Mouse (Mus musculus) intestine, embryonic 14.5 days (tissue): ENCODE results near the gene Gm12845. TPM values are rescaled to one million over a fixed set of nuclear protein-coding genes. Genes with fewer than 3 reads are reported as not detected.
A peak's percentile ranks its signal among the peaks of the same experiment; 100 is the strongest.

Experiments
- ATAC-seq: fragments of 200-750 bp; cut with Nextera tagmentation; replicated peaks from 2 replicates; pipeline ENCODE4 v1.8.0; 2017; ENCODE audit warnings: low read depth, moderate number of reproducible peaks, moderate TSS enrichment, moderate library complexity; ENCODE audit not compliant: low FRiP score, low TSS enrichment
- DNase-seq: peaks from one replicate; pipeline ENCODE4 v3.0.0-alpha.2; 2018; ENCODE audit warnings: low spot score
- H3K27ac ChIP-seq: fragments of 300-500 bp; sonication (generic); 2 replicates; pipeline ENCODE4 v1.5.1; 2014; ENCODE audit warnings: low read depth, mild to moderate bottlenecking, control low read depth
- H3K27me3 ChIP-seq: fragments of 300-500 bp; sonication (generic); replicated peaks from 2 replicates; pipeline ENCODE4 v1.6.1; 2014; ENCODE audit warnings: low read length, control low read depth; ENCODE audit not compliant: control insufficient read depth, insufficient read depth
- H3K36me3 ChIP-seq: fragments of 300-500 bp; sonication (generic); 2 replicates; pipeline ENCODE4 v1.6.1; 2014; ENCODE audit warnings: low read length, control low read depth; ENCODE audit not compliant: control insufficient read depth, insufficient read depth
- H3K4me1 ChIP-seq: fragments of 300-500 bp; sonication (generic); replicated peaks from 2 replicates; pipeline ENCODE4 v1.6.1; 2014; ENCODE audit warnings: low read length, control low read depth, mixed read lengths; ENCODE audit not compliant: control insufficient read depth, insufficient read depth
- H3K4me2 ChIP-seq: fragments of 300-500 bp; sonication (generic); 2 replicates; pipeline ENCODE4 v1.6.1; 2014; ENCODE audit warnings: low read length
- H3K4me3 ChIP-seq: fragments of 300-500 bp; sonication (generic); 2 replicates; pipeline ENCODE4 v1.5.1; 2014; ENCODE audit warnings: low read depth, low read length, control low read depth, mixed read lengths
- H3K9ac ChIP-seq: fragments of 300-500 bp; sonication (generic); 2 replicates; pipeline ENCODE4 v1.6.1; 2014; ENCODE audit warnings: mild to moderate bottlenecking, low read length
- H3K9me3 ChIP-seq: fragments of 300-500 bp; sonication (generic); 2 replicates; pipeline ENCODE4 v1.6.1; 2016; ENCODE audit warnings: low read length, control low read depth; ENCODE audit not compliant: control insufficient read depth
- WGBS: fragments of 180-500 bp; shearing (Covaris S2); extraction: QIAGEN DNeasy Blood & Tissue Kit; methylation state at CpG from one replicate; pipeline ENCODE4 v1.1.7; 2014; 5-methylcytosine and 5-hydroxymethylcytosine counted together
- polyA plus RNA-seq: library from polyadenylated mRNA; unstranded; fragments of >200 nt; fragmentation: Nextera tagmentation; extraction: Ambion mirVana; gene quantifications from 2 replicates; pipeline ENCODE4 v1.2.1, GENCODE M21; 2014

The Gm12845 gene
- not detected in 2 replicates for polyA plus RNA-seq

DNA sequence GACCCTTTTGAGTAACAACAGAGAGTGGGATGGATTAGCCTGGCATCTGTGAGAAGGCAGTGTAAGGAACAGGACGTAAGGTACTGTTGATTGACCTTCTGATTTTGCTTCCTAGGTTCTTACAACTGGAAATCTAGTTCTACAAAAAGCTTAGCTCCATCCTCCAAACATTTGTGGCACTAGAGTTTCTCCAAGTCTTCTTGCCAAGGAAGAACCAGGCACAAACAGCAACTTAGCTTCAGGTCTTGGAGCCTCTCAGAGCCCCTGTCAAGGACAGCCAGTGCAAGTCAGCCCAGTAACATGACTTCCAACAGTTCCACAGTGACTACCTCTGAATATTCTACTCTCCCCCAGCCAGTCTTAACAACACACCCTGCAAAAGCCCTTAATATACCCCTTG lies at the start of gene Gm12845:
Gene Gm12845, plus strand, starts transcription at position 301 of the 400 bp plus-strand sequence.
- ATAC-seq: no peak
- H3K27me3 ChIP-seq: no peaks in the 10 kb centered on the region
- no peak within 1 kb of the TSS for H3K4me3 ChIP-seq
- 86% methylated on average over 1 of the region's 1 CpGs for WGBS
- H3K27ac ChIP-seq: no peak within 1 kb of the TSS
- no peaks in the 10 kb centered on the region for H3K4me1 ChIP-seq
- no peaks in the 10 kb centered on the region for H3K9me3 ChIP-seq
- no peak within 1 kb of the TSS for H3K9ac ChIP-seq
- no peak within 1 kb of the TSS for H3K4me2 ChIP-seq
- no peak for DNase-seq
- no peaks in the 10 kb centered on the region for H3K36me3 ChIP-seq

GRCm38 (mm10) chr4:117676903-117677302 lies 47.3 kb upstream of the Gm12845 start:
- Histone ChIP-seq H3K36me3 (peaks cover 80% of the 10 kb centered on the region), H3K9me3 (no peaks in the 10 kb centered on the region), H3K4me2 (no peak overlapping the region), H3K4me3 (no peak overlapping the region), H3K4me1 (peaks cover 5% of the 10 kb centered on the region), H3K27me3 (no peaks in the 10 kb centered on the region), H3K27ac (no peak overlapping the region), H3K9ac (no peak overlapping the region)
- DNase-seq (peak; percentile 92), ATAC-seq (0 out of 2 replicates have a peak, but pooled peaks have one; percentile 23)
- 14% methylated on average over 3 of the region's 3 CpGs for WGBS

GRCm38 (mm10) chr4:117680963-117681362 lies 43.2 kb upstream of the Gm12845 start:
- Histone ChIP-seq H3K36me3 (peaks cover 47% of the 10 kb centered on the region), H3K4me2 (peak overlapping the region; percentile 94), H3K4me3 (peak overlapping the region; percentile 89; the same call in 1 of the 2 replicates), H3K9ac (no peak overlapping the region), H3K9me3 (no peaks in the 10 kb centered on the region), H3K4me1 (peaks cover 7% of the 10 kb centered on the region), H3K27me3 (no peaks in the 10 kb centered on the region), H3K27ac (no peak overlapping the region)
- ATAC-seq (no peak), DNase-seq (no peak)
- WGBS: 72% methylated on average over 6 of the region's 6 CpGs

DNA sequence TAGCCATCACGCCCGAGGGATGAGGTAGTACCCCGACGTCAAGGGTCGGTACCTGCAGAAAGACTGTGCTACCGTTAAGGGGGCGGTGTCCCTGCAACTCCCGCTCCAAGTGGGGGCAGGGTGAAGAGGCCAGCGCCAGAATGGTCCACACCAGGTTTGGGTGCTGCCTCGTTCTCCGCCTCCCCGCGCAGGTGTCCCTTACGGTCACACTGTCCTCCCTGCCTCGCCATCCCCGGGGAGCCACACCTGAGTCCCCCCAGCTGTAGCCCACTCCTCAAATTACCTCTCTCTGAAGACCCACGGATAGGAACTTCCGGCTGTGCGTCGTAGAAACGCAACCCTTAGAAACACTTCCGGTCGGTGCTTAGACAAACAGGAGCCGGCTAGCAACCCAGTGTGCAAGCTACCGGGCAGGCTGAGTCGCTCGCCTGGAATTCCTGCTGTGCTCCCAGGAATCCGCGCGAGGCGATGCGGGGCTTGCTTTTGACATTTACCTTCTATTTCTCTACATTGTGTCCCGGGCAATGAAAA lies 42.2 kb upstream of the Gm12845 start, which contains the start of gene Dmap1:
Gene Dmap1, minus strand, starts transcription at position 343 of the 531 bp plus-strand sequence.
- Histone ChIP-seq H3K36me3 (peaks cover 38% of the 10 kb centered on the region), H3K4me3 (peak within 1 kb of the TSS; percentile 89), H3K4me1 (peaks cover 7% of the 10 kb centered on the region), H3K9me3 (no peaks in the 10 kb centered on the region), H3K27ac (peak within 1 kb of the TSS; percentile 43; the same call in 1 of the 2 replicates), H3K9ac (peak within 1 kb of the TSS; percentile 81), H3K27me3 (no peaks in the 10 kb centered on the region), H3K4me2 (peak within 1 kb of the TSS; percentile 94)
- ATAC-seq (peak; percentile 87), DNase-seq (peak; percentile 98)
- WGBS: under 1% methylated on average over 33 of the region's 33 CpGs

DNA sequence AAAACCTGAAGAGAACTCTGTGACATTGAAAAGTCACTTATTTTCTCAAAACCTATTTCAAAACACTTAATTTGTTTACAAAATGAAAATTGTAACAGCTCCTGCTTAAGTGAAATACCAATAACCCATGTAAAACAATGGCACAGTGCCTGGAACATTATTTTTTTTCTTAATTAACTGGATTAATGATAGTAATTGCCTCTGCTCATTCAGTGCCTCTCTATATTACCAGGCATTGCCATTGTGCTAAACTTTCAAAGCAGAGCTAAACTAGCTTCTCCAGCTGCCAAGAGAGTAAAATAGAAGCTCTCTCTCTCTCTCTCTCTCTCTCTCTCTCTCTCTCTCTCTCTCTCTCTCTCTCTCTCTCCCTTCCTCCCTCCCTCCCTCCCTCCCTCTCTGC lies 41.7 kb upstream of the Gm12845 start:
- no peak for ATAC-seq

GRCm38 (mm10) chr4:117683048-117683768 lies 41.0 kb upstream of the Gm12845 start:
- Histone ChIP-seq H3K9me3 (no peaks in the 10 kb centered on the region), H3K27ac (no peak overlapping the region), H3K4me3 (no peak overlapping the region), H3K27me3 (no peaks in the 10 kb centered on the region), H3K4me1 (peaks cover 7% of the 10 kb centered on the region), H3K9ac (no peak overlapping the region), H3K36me3 (peaks cover 27% of the 10 kb centered on the region), H3K4me2 (peak overlapping the region; percentile 94)
- ATAC-seq: no peak
- WGBS: 64% methylated on average over 6 of the region's 6 CpGs
- no peak for DNase-seq

More for the DNA sequence above, 41.7 kb upstream of the Gm12845 start:
- peak overlapping the region; percentile 81 for H3K9ac ChIP-seq
- H3K36me3 ChIP-seq: peaks cover 34% of the 10 kb centered on the region
- H3K4me3 ChIP-seq: peak overlapping the region; percentile 89
- no peaks in the 10 kb centered on the region for H3K9me3 ChIP-seq
- peaks cover 7% of the 10 kb centered on the region for H3K4me1 ChIP-seq
- H3K4me2 ChIP-seq: peak overlapping the region; percentile 94
- peak overlapping the region; percentile 43; the same call in 1 of the 2 replicates for H3K27ac ChIP-seq
- no peaks in the 10 kb centered on the region for H3K27me3 ChIP-seq
- DNase-seq: no peak

GRCm38 (mm10) chr4:117686354-117686753 lies 37.9 kb upstream of the Gm12845 start:
- 80% methylated on average over 4 of the region's 4 CpGs for WGBS

GRCm38 (mm10) chr4:117705361-117705760 lies 18.9 kb upstream of the Gm12845 start:
- H3K36me3 ChIP-seq: no peaks in the 10 kb centered on the region
- no peaks in the 10 kb centered on the region for H3K27me3 ChIP-seq
- DNase-seq (peak; percentile 91), ATAC-seq (no peak)
- H3K4me1 ChIP-seq: no peaks in the 10 kb centered on the region
- H3K4me2 ChIP-seq: no peak overlapping the region
- H3K9ac ChIP-seq: no peak overlapping the region
- 6% methylated on average over 7 of the region's 7 CpGs for WGBS
- no peak overlapping the region for H3K27ac ChIP-seq
- H3K9me3 ChIP-seq: no peaks in the 10 kb centered on the region
- H3K4me3 ChIP-seq: no peak overlapping the region

More at GRCm38 (mm10) chr4:117686354-117686753, 37.9 kb upstream of the Gm12845 start:
- Histone ChIP-seq H3K27me3 (no peaks in the 10 kb centered on the region), H3K36me3 (no peaks in the 10 kb centered on the region), H3K27ac (no peak overlapping the region), H3K9me3 (no peaks in the 10 kb centered on the region), H3K9ac (no peak overlapping the region), H3K4me1 (peaks cover 4% of the 10 kb centered on the region), H3K4me3 (no peak overlapping the region), H3K4me2 (no peak overlapping the region)
- no peak for ATAC-seq
- no peak for DNase-seq
